Mouse (Mus musculus): ENCODE measurements around the gene Zfp358. TPM values are rescaled to one million over a fixed set of nuclear protein-coding genes. Genes with fewer than 3 reads are reported as not detected.

Zfp358 gene
- polyA plus RNA-seq, 1 experiment from 2014 or later = 18.1 TPM

DNA sequence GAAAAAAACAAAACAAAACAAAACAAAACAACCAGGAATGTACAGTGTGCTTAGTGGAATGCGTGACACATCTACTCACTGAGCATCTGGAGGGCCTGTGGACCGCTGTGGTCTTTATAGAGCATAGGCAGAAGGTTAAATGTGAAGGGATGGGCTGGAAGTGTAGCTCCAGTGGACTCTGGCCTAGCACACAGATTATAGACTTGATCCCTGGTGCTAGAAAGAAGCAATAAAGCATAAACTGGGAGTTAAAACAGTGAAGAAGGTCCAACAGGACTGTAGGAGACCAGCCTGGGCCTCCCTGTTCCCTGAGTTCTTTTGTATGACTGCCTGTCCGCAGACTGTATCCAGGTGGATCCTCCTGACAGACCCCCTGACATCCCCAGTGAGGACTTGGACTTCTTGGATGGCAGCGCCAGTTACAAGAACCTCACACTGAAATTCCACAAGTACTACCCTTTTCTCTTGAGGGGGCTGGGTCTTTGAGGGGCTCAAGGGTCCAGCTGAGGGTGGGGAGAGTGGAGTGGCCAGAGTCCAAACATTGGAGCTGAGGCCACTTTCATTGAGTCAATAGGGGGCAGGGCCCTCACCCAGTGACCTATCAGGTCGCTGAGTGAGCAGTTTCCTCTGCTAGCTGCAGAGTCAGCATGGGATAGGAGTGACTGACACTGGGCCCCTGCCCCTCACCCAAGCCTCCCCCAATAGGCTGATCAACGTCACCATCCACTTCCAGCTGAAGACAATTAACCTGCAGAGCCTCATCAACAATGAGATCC, 15.2 kb downstream of the Zfp358 start:
- Histone ChIP-seq H3K4me2 (replicated peaks; ENCODE audit: low read depth) (no peak overlapping the region), H3K4me1 (replicated peaks; ENCODE audit: control insufficient read depth, insufficient read depth, low read length) (no peaks in the 10 kb centered on the region), H3K36me3 (ENCODE audit: control insufficient read depth, insufficient read depth) (peaks cover 67% of the 10 kb centered on the region), H3K9me3 (ENCODE audit: control insufficient read depth) (no peaks in the 10 kb centered on the region), H3K27me3 (replicated peaks; ENCODE audit: control insufficient read depth, insufficient read depth, low read length) (no peaks in the 10 kb centered on the region), H3K4me3 (ENCODE audit: low read depth, low read length) (no peak overlapping the region), H3K9ac (ENCODE audit: low read depth, low read length) (no peak overlapping the region), H3K27ac (ENCODE audit: low read depth, low read length) (peak overlapping the region; percentile 82)
- no peak for TF ChIP-seq CTCF (IDR thresholded peaks at IDR 0.05; ENCODE audit: low read depth)
- 62% methylated on average over 6 of the region's 6 CpGs for WGBS
- peak; percentile 75 for ATAC-seq

GRCm38 (mm10) chr8:3514681-3515247, 21.8 kb downstream of the Zfp358 start:
- Histone ChIP-seq H3K4me3 (ENCODE audit: low read depth, low read length) (peak overlapping the region; percentile 76), H3K27me3 (replicated peaks; ENCODE audit: control insufficient read depth, insufficient read depth, low read length) (no peaks in the 10 kb centered on the region), H3K9me3 (ENCODE audit: control insufficient read depth) (no peaks in the 10 kb centered on the region), H3K4me2 (replicated peaks; ENCODE audit: low read depth) (peak overlapping the region; percentile 91), H3K27ac (ENCODE audit: low read depth, low read length) (peak overlapping the region; percentile 86; the same call in 1 of the 2 replicates), H3K36me3 (ENCODE audit: control insufficient read depth, insufficient read depth) (peaks cover 45% of the 10 kb centered on the region), H3K4me1 (replicated peaks; ENCODE audit: control insufficient read depth, insufficient read depth, low read length) (no peaks in the 10 kb centered on the region), H3K9ac (ENCODE audit: low read depth, low read length) (peak overlapping the region; percentile 58)
- no peak for TF ChIP-seq CTCF (IDR thresholded peaks at IDR 0.05; ENCODE audit: low read depth)
- 36% methylated on average over 13 of the region's 13 CpGs for WGBS
- no peak for ATAC-seq

DNA sequence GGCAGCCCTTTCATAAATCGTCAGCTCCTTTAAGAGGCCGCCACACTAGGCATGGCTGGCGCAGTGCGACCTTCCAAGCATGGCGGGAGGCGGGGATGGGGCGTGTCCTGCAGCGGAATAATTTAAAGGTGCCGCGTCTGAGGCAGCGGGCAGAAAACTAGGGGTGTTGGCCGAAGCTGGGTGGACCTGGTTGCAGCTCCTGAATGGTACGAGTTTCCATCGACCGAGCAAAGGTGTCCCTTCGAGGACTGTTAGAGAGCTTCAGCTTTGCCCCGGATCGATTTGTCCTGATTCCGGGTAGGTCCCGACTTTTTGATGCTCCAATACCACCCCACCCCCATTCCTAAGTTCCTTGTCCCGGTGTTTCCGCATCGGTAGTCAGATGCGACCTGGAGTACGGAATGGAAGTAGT, 22.3 kb downstream of the Zfp358 start, which contains the start of gene Pnpla6:
TSS of gene Pnpla6 (plus strand) at position 125 of the 412 bp plus-strand sequence.
- WGBS = under 1% methylated on average over 25 of the region's 25 CpGs
- peak; percentile 69 for ATAC-seq
- Histone ChIP-seq H3K27me3 (replicated peaks; ENCODE audit: control insufficient read depth, insufficient read depth, low read length) (no peaks in the 10 kb centered on the region), H3K4me1 (replicated peaks; ENCODE audit: control insufficient read depth, insufficient read depth, low read length) (no peaks in the 10 kb centered on the region), H3K36me3 (ENCODE audit: control insufficient read depth, insufficient read depth) (peaks cover 40% of the 10 kb centered on the region; the same call in 1 of the 2 replicates), H3K9me3 (ENCODE audit: control insufficient read depth) (no peaks in the 10 kb centered on the region), H3K27ac (ENCODE audit: low read depth, low read length) (peak within 1 kb of the TSS; percentile 86), H3K9ac (ENCODE audit: low read depth, low read length) (peak within 1 kb of the TSS; percentile 58), H3K4me2 (replicated peaks; ENCODE audit: low read depth) (peak within 1 kb of the TSS; percentile 91), H3K4me3 (ENCODE audit: low read depth, low read length) (peak within 1 kb of the TSS; percentile 76)
- TF ChIP-seq CTCF (IDR thresholded peaks at IDR 0.05; ENCODE audit: low read depth) = no peak

DNA sequence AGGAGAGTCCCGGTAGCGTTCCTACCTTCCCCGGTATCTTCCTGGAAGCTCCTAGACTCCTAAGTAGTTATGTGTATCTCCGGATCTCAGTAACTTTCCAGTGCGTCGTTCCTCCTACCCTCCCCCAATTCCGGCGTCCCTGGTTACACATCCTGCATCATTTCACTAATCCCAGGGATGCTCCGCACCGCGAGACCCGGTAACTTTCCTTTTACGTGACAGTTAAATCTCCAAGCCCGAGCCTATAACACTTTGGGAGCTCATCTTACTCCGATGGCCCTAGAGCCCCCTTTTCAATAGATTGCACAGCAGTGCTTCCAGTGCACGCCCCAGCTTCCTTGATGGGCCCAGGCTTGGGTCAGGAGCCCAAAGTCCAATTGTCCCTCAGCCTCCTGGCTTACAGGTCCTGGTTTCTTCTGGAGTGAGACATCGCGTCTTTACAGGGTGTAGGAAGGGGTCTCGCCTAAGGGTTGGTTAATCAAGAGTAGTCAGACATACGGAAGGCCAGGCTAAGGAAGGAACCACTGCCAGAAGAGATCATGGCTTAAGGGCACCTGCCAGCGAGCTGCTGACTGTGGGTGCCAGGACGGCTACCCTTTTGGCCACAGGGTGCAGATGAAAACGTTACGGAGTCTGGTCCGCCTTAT, 23.0 kb downstream of the Zfp358 start:
- H3K36me3 ChIP-seq (ENCODE audit: control insufficient read depth, insufficient read depth) = peaks cover 34% of the 10 kb centered on the region; the same call in 1 of the 2 replicates
- peak; percentile 55 for ATAC-seq
- H3K4me1 ChIP-seq (replicated peaks; ENCODE audit: control insufficient read depth, insufficient read depth, low read length) = no peaks in the 10 kb centered on the region
- 0 out of 2 replicates have a peak, but pooled peaks have one; percentile 0 for TF ChIP-seq CTCF (IDR thresholded peaks at IDR 0.05; ENCODE audit: low read depth)
- H3K4me2 ChIP-seq (replicated peaks; ENCODE audit: low read depth) = peak overlapping the region; percentile 91
- no peaks in the 10 kb centered on the region for H3K9me3 ChIP-seq (ENCODE audit: control insufficient read depth)
- H3K27me3 ChIP-seq (replicated peaks; ENCODE audit: control insufficient read depth, insufficient read depth, low read length) = no peaks in the 10 kb centered on the region
- H3K27ac ChIP-seq (ENCODE audit: low read depth, low read length) = peak overlapping the region; percentile 86
- WGBS = under 1% methylated on average over 25 of the region's 25 CpGs
- peak overlapping the region; percentile 76 for H3K4me3 ChIP-seq (ENCODE audit: low read depth, low read length)
- peak overlapping the region; percentile 58 for H3K9ac ChIP-seq (ENCODE audit: low read depth, low read length)

DNA sequence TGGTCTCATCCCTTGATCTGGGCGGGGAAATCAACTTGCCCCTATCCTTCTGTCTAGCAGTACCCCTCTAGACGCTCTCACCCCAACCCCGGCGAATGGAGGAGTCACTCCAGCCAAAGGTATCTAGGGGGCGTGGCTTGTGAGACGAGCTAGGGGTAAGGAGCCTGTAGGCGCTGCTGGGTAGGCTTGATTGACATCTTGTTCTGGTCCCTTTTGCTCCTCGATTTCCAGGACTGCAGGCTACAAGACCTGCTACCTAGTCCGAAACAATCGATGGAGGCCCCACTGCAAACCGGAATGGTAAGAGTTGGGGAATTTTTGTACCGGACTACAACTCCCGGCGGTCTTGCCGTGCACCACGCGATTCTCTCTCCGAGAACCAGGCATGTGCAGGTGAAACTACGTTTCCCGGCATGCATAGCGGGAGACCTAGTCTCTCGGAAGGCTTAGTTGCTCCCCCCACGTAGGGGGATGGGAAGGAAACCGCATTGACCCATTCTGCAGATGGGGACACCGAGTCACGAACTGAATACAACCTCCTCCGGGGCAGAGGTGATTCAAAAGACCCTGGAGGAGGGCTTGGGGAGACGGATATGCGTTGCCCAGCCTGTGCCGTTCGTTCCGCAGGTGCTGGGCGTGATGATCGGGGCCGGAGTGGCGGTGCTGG, 23.6 kb downstream of the Zfp358 start:
- peak overlapping the region; percentile 86 for H3K27ac ChIP-seq (ENCODE audit: low read depth, low read length)
- peak; percentile 82 for ATAC-seq
- peak overlapping the region; percentile 76 for H3K4me3 ChIP-seq (ENCODE audit: low read depth, low read length)
- H3K9ac ChIP-seq (ENCODE audit: low read depth, low read length) = peak overlapping the region; percentile 58
- no peak for TF ChIP-seq CTCF (IDR thresholded peaks at IDR 0.05; ENCODE audit: low read depth)
- H3K9me3 ChIP-seq (ENCODE audit: control insufficient read depth) = no peaks in the 10 kb centered on the region
- H3K27me3 ChIP-seq (replicated peaks; ENCODE audit: control insufficient read depth, insufficient read depth, low read length) = no peaks in the 10 kb centered on the region
- peaks cover 34% of the 10 kb centered on the region for H3K36me3 ChIP-seq (ENCODE audit: control insufficient read depth, insufficient read depth)
- H3K4me1 ChIP-seq (replicated peaks; ENCODE audit: control insufficient read depth, insufficient read depth, low read length) = no peaks in the 10 kb centered on the region
- 0% methylated on average over 36 of the region's 36 CpGs for WGBS
- H3K4me2 ChIP-seq (replicated peaks; ENCODE audit: low read depth) = peak overlapping the region; percentile 91
